Mouse (Mus musculus) hindbrain, embryonic 10.5 days (tissue): ENCODE results near the gene Chrm3. TPM values are rescaled to one million over a fixed set of nuclear protein-coding genes. Genes with fewer than 3 reads are reported as not detected.
A peak's percentile ranks its signal among the peaks of the same experiment; 100 is the strongest.
"Not testable (repeated sequence)": the region's sequence is repeated elsewhere in the genome, so short reads cannot be mapped to it uniquely, and the experiment has no call there.

Source experiments
- DNase-seq: peaks from one replicate; pipeline ENCODE4 v3.0.0-alpha.2; 2017; ENCODE audit warnings: low spot score
- H3K27ac ChIP-seq: fragments of 300-500 bp; sonication (generic); 2 replicates; pipeline ENCODE4 v1.5.1; 2016; ENCODE audit warnings: mild to moderate bottlenecking, moderate library complexity
- H3K27me3 ChIP-seq: fragments of 300-500 bp; sonication (generic); 2 replicates; pipeline ENCODE4 v1.6.1; 2016; ENCODE audit warnings: mild to moderate bottlenecking; ENCODE audit not compliant: poor library complexity, insufficient read depth, severe bottlenecking
- H3K36me3 ChIP-seq: fragments of 300-500 bp; sonication (generic); 2 replicates; pipeline ENCODE4 v1.6.1; 2016; ENCODE audit warnings: mild to moderate bottlenecking, moderate library complexity
- H3K4me1 ChIP-seq: fragments of 300-500 bp; sonication (generic); replicated peaks from 2 replicates; pipeline ENCODE4 v1.6.1; 2016; ENCODE audit warnings: mild to moderate bottlenecking
- H3K4me3 ChIP-seq: fragments of 300-500 bp; sonication (generic); 2 replicates; pipeline ENCODE4 v1.5.1; 2016; ENCODE audit warnings: mild to moderate bottlenecking, moderate library complexity
- H3K9me3 ChIP-seq: fragments of 300-500 bp; sonication (generic); 2 replicates; pipeline ENCODE4 v1.6.1; 2016; ENCODE audit warnings: mild to moderate bottlenecking, moderate library complexity
- WGBS: fragments of 180-500 bp; shearing (Covaris S2); methylation state at CpG from one replicate; pipeline ENCODE4 v1.1.7; 2016; 5-methylcytosine and 5-hydroxymethylcytosine counted together
- polyA plus RNA-seq: library from polyadenylated mRNA; unstranded; fragments of >200 nt; fragmentation: Nextera tagmentation; extraction: Ambion mirVana; gene quantifications from 2 replicates; pipeline ENCODE4 v1.2.1, GENCODE M21; 2016

The Chrm3 gene
- 0.31 and 0.41 TPM in 2 replicates for polyA plus RNA-seq

DNA sequence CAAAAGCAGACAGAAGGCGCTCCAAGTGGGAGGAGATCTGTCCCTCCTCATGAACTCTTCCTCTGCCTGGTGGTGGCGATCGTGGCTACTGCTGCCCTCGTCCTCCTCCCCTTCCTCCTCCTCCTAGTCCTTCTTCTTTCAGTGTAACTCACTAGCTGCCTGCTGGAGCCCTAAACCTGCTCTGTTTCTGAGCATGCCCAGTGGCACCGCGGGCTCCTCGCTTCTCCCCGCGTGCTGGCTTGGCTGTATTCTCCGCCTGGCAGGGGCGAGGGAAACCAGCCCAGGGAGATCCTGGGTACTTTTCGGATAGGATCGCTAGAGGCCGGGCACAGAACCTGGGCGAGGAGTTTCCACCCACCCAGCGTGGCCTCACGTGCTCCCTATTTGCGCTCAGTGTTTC lies at the start of gene Chrm3:
TSS of gene Chrm3 (minus strand) at position 71 of the 400 bp plus-strand sequence.
- H3K27me3 ChIP-seq = peaks cover 61% of the 10 kb centered on the region
- H3K4me3 ChIP-seq = peak within 1 kb of the TSS; percentile 70
- H3K9me3 ChIP-seq = no peaks in the 10 kb centered on the region
- 2% methylated on average over 18 of the region's 18 CpGs for WGBS
- H3K27ac ChIP-seq = peak within 1 kb of the TSS; percentile 53
- H3K4me1 ChIP-seq = peaks cover 19% of the 10 kb centered on the region
- no peaks in the 10 kb centered on the region for H3K36me3 ChIP-seq
- peak; percentile 73 for DNase-seq

DNA sequence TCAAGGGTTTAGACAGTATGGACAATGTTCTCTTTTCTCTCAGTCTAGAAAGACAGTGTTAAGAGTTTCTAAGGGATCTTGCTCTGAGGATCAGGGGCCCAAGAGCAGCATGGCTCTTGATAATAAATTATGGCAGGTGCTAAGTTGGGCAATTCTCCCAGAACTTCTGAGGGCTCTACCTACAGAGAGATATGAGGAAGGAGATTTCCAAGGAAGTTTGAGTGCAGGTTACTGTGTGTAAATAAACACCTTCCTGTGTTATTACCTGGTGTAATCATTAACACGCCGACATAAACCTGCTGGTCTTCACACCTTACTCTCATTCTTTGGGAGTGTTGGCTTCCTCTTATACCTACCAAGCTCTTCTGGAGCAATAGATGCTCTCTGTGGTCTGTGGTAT lies 33.7 kb upstream of the Chrm3 start:
- Histone ChIP-seq H3K9me3 (no peaks in the 10 kb centered on the region), H3K27me3 (no peaks in the 10 kb centered on the region), H3K27ac (no peak overlapping the region), H3K4me1 (no peaks in the 10 kb centered on the region), H3K36me3 (no peaks in the 10 kb centered on the region), H3K4me3 (no peak overlapping the region)
- DNase-seq = no peak
- 90% methylated on average over 2 of the region's 2 CpGs for WGBS

DNA sequence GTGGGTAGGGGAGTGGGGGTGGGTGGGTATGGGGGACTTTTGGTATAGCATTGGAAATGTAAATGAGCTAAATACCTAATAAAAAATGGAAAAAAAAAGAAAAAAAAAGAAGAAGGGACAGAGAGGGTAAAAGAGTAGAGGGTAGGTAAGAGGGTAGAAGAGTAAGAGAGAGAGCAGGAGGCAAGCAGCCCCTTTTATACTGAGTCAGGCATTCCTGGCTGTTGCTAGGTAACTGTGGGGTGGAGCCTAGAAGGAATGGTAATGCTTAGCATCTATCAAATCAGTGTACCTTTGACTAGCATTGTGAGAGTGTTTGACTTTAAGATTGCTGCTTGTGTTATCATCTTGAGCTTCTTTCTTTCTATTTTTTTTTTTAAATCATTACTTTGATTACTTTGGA lies 14.8 kb upstream of the Chrm3 start:
- not testable (repeated sequence) for H3K9me3 ChIP-seq, H3K27ac ChIP-seq, H3K4me3 ChIP-seq, DNase-seq, H3K4me1 ChIP-seq, H3K36me3 ChIP-seq, H3K27me3 ChIP-seq

DNA sequence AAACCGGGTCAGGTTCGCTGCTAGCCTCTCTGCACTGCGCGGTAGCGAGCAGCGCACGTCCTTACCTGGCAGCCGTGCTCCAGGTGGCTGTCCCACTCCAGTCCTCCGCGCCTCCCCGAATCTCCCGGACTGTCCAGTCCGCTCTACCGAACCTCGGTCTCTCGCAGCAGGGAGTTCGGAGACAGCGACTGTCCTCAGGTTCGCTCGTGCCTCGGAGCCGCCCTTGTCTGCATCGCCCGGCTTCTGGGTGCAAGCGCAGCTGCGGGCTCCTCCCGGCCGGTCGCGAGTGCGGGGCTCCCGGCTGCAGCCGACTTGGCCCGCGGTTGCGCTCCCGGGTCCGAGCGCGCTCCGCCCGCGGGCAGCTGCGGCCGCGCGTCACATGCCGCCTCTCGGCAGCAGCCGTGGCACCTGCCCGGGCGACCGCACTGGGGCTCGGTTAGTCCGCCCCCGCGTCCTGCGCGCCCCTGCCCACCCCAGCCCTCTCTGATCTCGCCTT lies 400 bp downstream of the Chrm3 start:
- under 1% methylated on average over 60 of the region's 60 CpGs for WGBS
- H3K4me1 ChIP-seq = peaks cover 19% of the 10 kb centered on the region
- H3K9me3 ChIP-seq = no peaks in the 10 kb centered on the region
- H3K4me3 ChIP-seq = peak overlapping the region; percentile 70
- no peaks in the 10 kb centered on the region for H3K36me3 ChIP-seq
- H3K27ac ChIP-seq = peak overlapping the region; percentile 53
- DNase-seq = peak; percentile 58
- peaks cover 61% of the 10 kb centered on the region for H3K27me3 ChIP-seq

DNA sequence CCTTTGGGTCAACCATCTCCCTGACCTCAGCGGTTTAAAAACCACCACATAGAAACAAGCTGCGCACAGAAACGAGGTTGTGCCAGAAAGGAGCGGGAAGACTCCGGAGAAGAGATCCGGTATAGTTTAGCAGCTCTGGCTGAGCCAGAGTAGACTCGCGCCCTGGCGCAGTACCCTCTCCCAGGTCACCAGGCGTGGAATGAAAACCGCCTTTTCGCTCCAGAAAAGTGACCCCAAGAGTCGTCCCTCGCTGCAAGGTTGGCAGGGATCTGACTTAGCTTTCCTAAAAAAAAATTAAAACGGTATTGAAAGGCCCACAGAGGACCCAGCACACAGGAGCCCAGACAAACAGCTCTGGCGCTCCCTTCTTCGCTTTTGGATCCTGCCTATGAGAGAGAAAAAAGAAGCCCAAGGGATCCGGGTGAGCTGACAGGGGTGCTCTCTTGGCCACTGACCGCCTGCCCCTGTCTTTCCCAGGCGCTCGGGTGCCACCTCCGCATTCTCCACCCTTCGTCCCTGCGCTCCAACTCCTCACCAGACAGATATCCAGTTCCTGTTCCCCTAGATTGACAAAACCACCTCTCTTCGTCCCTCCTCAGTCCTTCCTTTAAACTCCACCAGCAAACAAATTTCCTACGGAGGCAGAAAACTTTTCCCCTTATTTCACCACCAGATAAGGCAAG lies 990 bp downstream of the Chrm3 start:
- no peaks in the 10 kb centered on the region for H3K9me3 ChIP-seq
- peak overlapping the region; percentile 70 for H3K4me3 ChIP-seq
- H3K27ac ChIP-seq = no peak overlapping the region
- WGBS = 2% methylated on average over 26 of the region's 26 CpGs
- H3K4me1 ChIP-seq = peaks cover 19% of the 10 kb centered on the region
- H3K27me3 ChIP-seq = peaks cover 61% of the 10 kb centered on the region
- DNase-seq = peak; percentile 41
- no peaks in the 10 kb centered on the region for H3K36me3 ChIP-seq

DNA sequence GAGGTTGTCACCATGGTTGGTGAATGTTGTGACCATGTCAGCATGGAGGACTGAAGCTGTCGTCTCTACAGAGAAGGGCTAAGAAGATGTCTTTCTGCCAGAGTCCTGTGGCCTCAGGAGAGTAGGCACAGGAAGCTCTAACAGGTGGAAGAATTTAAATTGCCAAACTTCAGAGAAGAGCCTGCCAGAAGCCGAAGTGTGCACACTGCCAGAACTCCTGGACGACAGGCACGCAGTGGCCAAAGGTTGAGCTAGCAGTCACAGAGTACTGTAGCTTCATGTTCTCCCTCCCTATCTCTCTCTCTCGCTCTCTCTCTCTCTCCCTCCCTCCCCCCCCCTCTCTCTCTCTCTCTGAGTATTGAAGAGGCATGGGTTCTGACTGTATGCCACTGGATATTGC lies 4.9 kb downstream of the Chrm3 start:
- no peak overlapping the region for H3K27ac ChIP-seq
- DNase-seq = no peak
- peaks cover 35% of the 10 kb centered on the region for H3K27me3 ChIP-seq
- WGBS = 81% methylated on average over 5 of the region's 5 CpGs
- no peaks in the 10 kb centered on the region for H3K36me3 ChIP-seq
- H3K4me3 ChIP-seq = no peak overlapping the region
- peaks cover 12% of the 10 kb centered on the region for H3K4me1 ChIP-seq
- no peaks in the 10 kb centered on the region for H3K9me3 ChIP-seq

DNA sequence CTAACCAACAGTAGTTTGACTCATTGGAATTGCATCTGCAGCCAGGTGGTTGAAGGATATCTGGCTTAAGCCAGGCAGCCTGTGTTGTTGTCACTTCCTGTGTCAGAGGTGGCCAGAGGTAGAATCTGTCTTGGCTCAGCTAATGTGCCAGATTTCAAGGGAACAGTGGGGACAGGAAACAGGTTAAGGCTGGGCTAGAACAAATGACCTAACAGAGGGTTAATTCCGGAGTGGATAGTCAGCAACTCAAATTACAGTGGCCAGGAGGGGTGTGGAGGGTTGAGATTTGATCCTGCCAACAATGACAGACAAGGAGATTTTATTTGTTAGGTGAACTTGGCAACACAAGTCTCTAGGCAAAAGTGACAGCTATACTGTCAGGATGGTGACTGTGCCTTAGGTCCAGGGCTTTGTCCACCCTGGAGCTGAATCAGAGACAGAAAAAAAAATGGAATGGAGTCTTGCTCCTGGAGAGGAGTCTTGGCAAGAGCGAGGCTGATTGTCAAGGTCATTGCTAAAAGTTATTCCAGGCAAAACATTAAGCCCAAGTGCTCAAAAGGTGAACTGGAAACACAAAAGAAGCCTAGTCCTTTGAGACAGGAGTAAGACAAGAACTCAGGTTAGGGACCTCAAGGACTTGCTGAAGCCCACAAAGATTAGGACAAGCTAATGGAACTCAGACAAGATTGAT lies 5.6 kb downstream of the Chrm3 start:
- Histone ChIP-seq H3K4me1 (peaks cover 8% of the 10 kb centered on the region), H3K9me3 (no peaks in the 10 kb centered on the region), H3K27ac (no peak overlapping the region), H3K4me3 (no peak overlapping the region), H3K27me3 (peaks cover 27% of the 10 kb centered on the region), H3K36me3 (no peaks in the 10 kb centered on the region)
- DNase-seq = no peak
- 71% methylated on average over 2 of the region's 2 CpGs for WGBS

DNA sequence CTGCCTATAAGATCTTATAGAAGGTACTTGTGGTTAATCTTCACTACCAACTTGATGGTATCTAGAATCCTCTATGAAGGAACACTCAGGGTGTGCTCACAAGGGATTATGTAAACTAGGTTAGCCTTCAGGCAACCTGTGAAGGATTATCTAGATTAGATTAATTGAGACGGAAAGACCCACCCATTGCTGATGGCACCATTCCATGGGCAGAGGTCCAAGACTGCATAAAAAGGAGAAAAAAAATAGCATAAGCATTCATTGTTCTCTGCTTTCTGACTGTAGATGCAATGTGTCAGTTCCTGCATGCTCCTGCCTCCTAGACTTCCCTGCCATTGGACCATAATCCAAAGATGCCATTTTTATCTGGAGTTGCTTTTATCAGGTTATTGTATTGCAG lies 8.5 kb downstream of the Chrm3 start:
- H3K36me3 ChIP-seq = no peaks in the 10 kb centered on the region
- DNase-seq = no peak
- WGBS = 93% methylated on average over 1 of the region's 1 CpGs
- 0 out of 2 replicates have a peak, but pooled peaks cover 3% of the 10 kb centered on the region for H3K27me3 ChIP-seq
- no peaks in the 10 kb centered on the region for H3K4me1 ChIP-seq
- no peaks in the 10 kb centered on the region for H3K9me3 ChIP-seq
- no peak overlapping the region for H3K27ac ChIP-seq
- H3K4me3 ChIP-seq = no peak overlapping the region

DNA sequence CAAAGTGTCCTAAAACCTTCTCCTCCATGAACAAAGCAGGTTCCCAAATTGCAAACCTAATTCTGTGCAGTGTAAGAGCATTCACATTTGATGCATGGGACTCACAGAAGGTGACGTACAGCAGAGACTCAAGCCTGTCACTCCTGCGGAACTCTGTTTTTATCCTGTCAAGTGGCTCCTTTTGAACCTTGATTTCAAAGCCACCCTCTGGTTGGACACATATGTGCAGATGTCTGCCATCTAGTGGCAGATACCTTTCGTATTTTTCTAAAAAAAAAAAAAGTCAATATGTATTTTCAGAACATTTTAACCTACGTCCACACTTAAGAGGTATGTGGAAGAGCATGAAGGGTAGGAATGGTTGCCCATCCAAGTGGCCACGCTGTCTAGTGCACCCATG lies 16.3 kb downstream of the Chrm3 start:
- Histone ChIP-seq H3K9me3 (no peaks in the 10 kb centered on the region), H3K4me3 (no peak overlapping the region), H3K36me3 (no peaks in the 10 kb centered on the region), H3K27ac (no peak overlapping the region), H3K4me1 (no peaks in the 10 kb centered on the region), H3K27me3 (no peaks in the 10 kb centered on the region)
- WGBS = 72% methylated on average over 5 of the region's 5 CpGs
- no peak for DNase-seq

DNA sequence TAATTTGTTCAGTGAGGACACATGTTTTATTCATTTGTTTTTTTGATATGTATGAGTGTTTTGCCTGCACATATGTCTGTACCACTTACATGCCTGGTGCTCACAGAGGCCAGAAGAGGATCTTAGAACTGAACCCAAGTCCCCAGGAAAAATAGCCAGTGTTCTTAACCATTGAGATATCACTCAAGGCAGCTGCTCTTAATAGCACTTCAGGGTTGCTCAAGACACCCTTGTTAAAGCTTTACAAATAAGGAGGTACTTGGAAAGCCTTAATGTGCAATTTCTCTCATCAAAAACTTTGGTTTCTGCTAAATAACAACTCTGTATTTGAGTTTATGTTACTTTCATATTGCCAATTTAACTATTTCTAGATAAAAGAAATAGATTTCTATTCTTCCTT lies 25.1 kb downstream of the Chrm3 start:
- Histone ChIP-seq H3K27ac (no peak overlapping the region), H3K27me3 (no peaks in the 10 kb centered on the region), H3K36me3 (no peaks in the 10 kb centered on the region), H3K4me3 (no peak overlapping the region), H3K4me1 (no peaks in the 10 kb centered on the region), H3K9me3 (no peaks in the 10 kb centered on the region)
- DNase-seq = no peak

DNA sequence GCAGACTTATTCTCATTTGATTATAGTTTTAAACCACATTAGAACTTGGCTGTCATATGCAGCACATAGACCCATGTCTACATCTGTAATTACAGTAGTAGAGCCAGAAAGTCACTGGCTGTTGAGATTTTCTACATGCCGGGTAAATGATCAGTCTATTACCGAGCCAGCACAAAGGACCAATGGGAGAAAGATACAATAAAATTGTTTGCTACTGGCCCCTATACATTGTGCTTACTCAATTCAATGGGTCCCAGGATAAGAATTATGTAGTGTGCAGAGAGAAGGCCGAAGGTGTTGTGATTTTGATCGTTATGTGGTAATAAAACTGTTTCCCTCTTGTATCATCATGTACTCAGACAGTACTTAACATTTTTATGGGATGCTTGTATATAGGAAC lies 27.9 kb downstream of the Chrm3 start:
- Histone ChIP-seq H3K27me3 (no peaks in the 10 kb centered on the region), H3K36me3 (no peaks in the 10 kb centered on the region), H3K27ac (no peak overlapping the region), H3K9me3 (no peaks in the 10 kb centered on the region), H3K4me1 (no peaks in the 10 kb centered on the region), H3K4me3 (no peak overlapping the region)
- no peak for DNase-seq
- WGBS = 95% methylated on average over 4 of the region's 4 CpGs

DNA sequence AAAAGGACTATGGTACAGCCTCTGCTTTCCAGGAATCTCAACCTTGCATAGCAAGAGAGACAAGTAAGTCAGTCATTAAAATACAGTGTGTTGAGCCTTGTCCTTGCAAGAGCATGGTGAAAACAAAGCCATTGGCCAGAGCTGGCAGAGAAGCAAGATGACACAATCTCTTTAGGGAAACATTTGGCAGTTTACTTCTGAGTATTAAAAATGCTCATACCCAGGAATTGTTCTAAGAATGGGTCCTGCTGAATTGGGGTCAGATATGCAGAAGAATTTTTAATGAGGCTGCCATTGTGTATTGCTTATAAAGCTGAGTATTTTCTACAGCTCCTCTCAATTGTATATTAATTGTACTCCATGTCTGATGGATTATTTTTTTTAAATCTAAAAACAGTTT lies 50.8 kb downstream of the Chrm3 start:
- no peak for DNase-seq
- no peak overlapping the region for H3K4me3 ChIP-seq
- H3K4me1 ChIP-seq = no peaks in the 10 kb centered on the region
- H3K27ac ChIP-seq = no peak overlapping the region
- no peaks in the 10 kb centered on the region for H3K27me3 ChIP-seq
- H3K9me3 ChIP-seq = no peaks in the 10 kb centered on the region
- no peaks in the 10 kb centered on the region for H3K36me3 ChIP-seq

DNA sequence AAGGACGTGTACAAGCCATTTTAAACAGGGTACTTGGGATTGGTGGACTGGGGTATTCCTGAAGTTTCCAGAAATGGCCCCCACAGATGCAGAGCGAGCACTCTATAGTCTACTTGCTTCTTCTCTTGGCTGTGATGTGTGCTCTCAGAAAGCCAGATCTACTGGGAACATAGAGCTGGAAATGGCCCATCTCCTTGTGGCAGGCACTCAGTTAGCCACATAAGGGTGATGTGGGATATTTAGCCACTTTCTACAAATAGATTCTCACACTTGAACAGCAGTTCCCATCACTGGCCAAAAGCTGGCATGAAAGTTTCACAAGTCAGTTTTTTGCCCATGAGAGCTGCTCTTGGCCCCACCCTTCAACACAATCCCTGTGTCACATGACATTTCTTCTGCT lies 65.5 kb downstream of the Chrm3 start:
- no peak for DNase-seq
- Histone ChIP-seq H3K36me3 (no peaks in the 10 kb centered on the region), H3K4me1 (no peaks in the 10 kb centered on the region), H3K9me3 (no peaks in the 10 kb centered on the region), H3K27me3 (no peaks in the 10 kb centered on the region), H3K27ac (no peak overlapping the region), H3K4me3 (no peak overlapping the region)
- WGBS = 76% methylated on average over 2 of the region's 2 CpGs
